21 mouse cellular contexts compared by ENCODE assay signal in genomic region chr13:79054481-79054880, GRCm38 (mm10).
DNase-seq lines count a peak whose midpoint lies in the region; ATAC-seq and TF ChIP-seq lines count a peak whose summit lies in the region.
"Had no signal": no experiment of that assay in that cellular context is flagged by ENCODE, and none has a peak within 500 bp of the region (broad histone marks: within the 10 kb centered on the region; RNA-seq: fewer than 3 reads in every experiment).

No protein-coding gene starts in this region.

- H3K9me3 ChIP-seq in intestine, embryonic 15.5 days: no peaks in the 10 kb centered on the region
- H3K9me3 ChIP-seq in intestine, embryonic 16.5 days (ENCODE audit: control insufficient read depth, low read length): no peaks in the 10 kb centered on the region
- no peaks in the 10 kb centered on the region for H3K9me3 ChIP-seq in intestine, postnatal 0 days (ENCODE audit: control insufficient read depth)
- H3K9me3 ChIP-seq: G1E had no signal

- TF ChIP-seq CTCF in intestine, postnatal 0 days (IDR thresholded peaks at IDR 0.05; ENCODE audit: low read depth): no peak

- H3K27me3 ChIP-seq in intestine, embryonic 15.5 days (replicated peaks): no peaks in the 10 kb centered on the region
- no peaks in the 10 kb centered on the region for H3K27me3 ChIP-seq in intestine, embryonic 16.5 days (replicated peaks; ENCODE audit: control insufficient read depth, insufficient read depth, low read length)
- no peaks in the 10 kb centered on the region for H3K27me3 ChIP-seq in intestine, postnatal 0 days (replicated peaks; ENCODE audit: control insufficient read depth, insufficient read depth, low read length)
- H3K27me3 ChIP-seq: CH12.LX, Patski had no signal

- H3K4me2 ChIP-seq in intestine, embryonic 15.5 days (replicated peaks): no peak overlapping the region
- H3K4me2 ChIP-seq in intestine, embryonic 16.5 days (ENCODE audit: low read depth, low read length): no peak overlapping the region
- H3K4me2 ChIP-seq in intestine, postnatal 0 days (replicated peaks; ENCODE audit: low read depth): no peak overlapping the region

- H3K4me3 ChIP-seq in intestine, embryonic 15.5 days (replicated peaks): no peak overlapping the region
- no peak overlapping the region for H3K4me3 ChIP-seq in intestine, embryonic 16.5 days (ENCODE audit: low read length)
- H3K4me3 ChIP-seq in intestine, postnatal 0 days (ENCODE audit: low read depth, low read length): no peak overlapping the region

- no peak overlapping the region for H3K27ac ChIP-seq in intestine, embryonic 15.5 days
- no peak overlapping the region for H3K27ac ChIP-seq in intestine, embryonic 16.5 days (ENCODE audit: low read length)
- no peak overlapping the region for H3K27ac ChIP-seq in intestine, postnatal 0 days (ENCODE audit: low read depth, low read length)

- DNase-seq in gastrocnemius, postnatal 25 days: no peak
- DNase-seq in frontal cortex, postnatal 36 days (ENCODE audit: low spot score in 2 of 2): no peak
- DNase-seq: adrenal gland, adult 2 months; adrenal gland, adult 8-10 months; adrenal gland, postnatal 10 days; adrenal gland, postnatal 14 days; adrenal gland, postnatal 25 days; adrenal gland, postnatal 36 days; B cell, adult 2 months; cerebellum, adult 11 months; cerebellum, adult 11-12 months; cerebellum, adult 18-20 months; cerebellum, adult 2 months had no signal

- no peaks in the 10 kb centered on the region for H3K36me3 ChIP-seq in intestine, embryonic 15.5 days
- H3K36me3 ChIP-seq in intestine, embryonic 16.5 days (ENCODE audit: control insufficient read depth, insufficient read depth, low read length): no peaks in the 10 kb centered on the region
- H3K36me3 ChIP-seq in intestine, postnatal 0 days (ENCODE audit: control insufficient read depth, insufficient read depth): no peaks in the 10 kb centered on the region
- H3K36me3 ChIP-seq: G1E had no signal

- H3K9ac ChIP-seq in intestine, embryonic 15.5 days: no peak overlapping the region
- no peak overlapping the region for H3K9ac ChIP-seq in intestine, embryonic 16.5 days (ENCODE audit: low read depth, low read length)
- no peak overlapping the region for H3K9ac ChIP-seq in intestine, postnatal 0 days (ENCODE audit: low read depth, low read length)

- no peaks in the 10 kb centered on the region for H3K4me1 ChIP-seq in intestine, embryonic 15.5 days (replicated peaks)
- H3K4me1 ChIP-seq in intestine, embryonic 16.5 days (ENCODE audit: control insufficient read depth, insufficient read depth, low read length): no peaks in the 10 kb centered on the region
- no peaks in the 10 kb centered on the region for H3K4me1 ChIP-seq in intestine, postnatal 0 days (replicated peaks; ENCODE audit: control insufficient read depth, insufficient read depth, low read length)

- 0 out of 2 replicates have a peak, but pooled peaks have one; percentile 41 for ATAC-seq in intestine, embryonic 15.5 days
- ATAC-seq in intestine, embryonic 16.5 days: peak; percentile 76
- ATAC-seq in intestine, postnatal 0 days: peak; percentile 78
- no peak for ATAC-seq in CD4-positive, CD25-positive, alpha-beta regulatory T cell, adult 4 months
- ATAC-seq: activated CD4-positive, CD25-positive, alpha-beta regulatory T cell, adult 4 months; Patski had no signal
